Mouse (Mus musculus): ENCODE data around the gene Srsf9. TPM values are rescaled to one million over a fixed set of nuclear protein-coding genes. Genes with fewer than 3 reads are reported as not detected.

Srsf9 gene
- polyA plus RNA-seq, 1 experiment, result 39.2 TPM

- H3K27ac ChIP-seq (ENCODE audit: insufficient read depth, low read depth, low read length), result no peak overlapping the region
- 61% methylated on average over 10 of the region's 10 CpGs for WGBS
- no peaks in the 10 kb centered on the region for H3K36me3 ChIP-seq (ENCODE audit: control insufficient read depth, insufficient read depth, low read length)
- H3K27me3 ChIP-seq (replicated peaks; ENCODE audit: control insufficient read depth, insufficient read depth, low read length), result no peaks in the 10 kb centered on the region
- TF ChIP-seq CTCF (conservative IDR thresholded peaks at IDR 0.05; ENCODE audit: insufficient read depth, insufficient read length, low read depth, low read length), result no peak
- no peak for TF ChIP-seq POLR2A (IDR thresholded peaks at IDR 0.05; ENCODE audit: low read depth, low read length)
- no peaks in the 10 kb centered on the region for H3K4me1 ChIP-seq (ENCODE audit: control insufficient read depth, insufficient read depth, low read length)
- no peak for DNase-seq
- H3K4me3 ChIP-seq (ENCODE audit: insufficient read depth, low read depth, low read length), result no peak overlapping the region
These were observed 13.9 kb upstream of the Srsf9 start for GRCm38 (mm10) chr5:115312816-115313667.

GRCm38 (mm10) chr5:115313668-115313943, 13.4 kb upstream of the Srsf9 start:
- no peak for DNase-seq
- 75% methylated on average over 5 of the region's 5 CpGs for WGBS

GRCm38 (mm10) chr5:115316968-115317644, 9.9 kb upstream of the Srsf9 start:
- WGBS, result 42% methylated on average over 14 of the region's 14 CpGs

More at GRCm38 (mm10) chr5:115313668-115313943, 13.4 kb upstream of the Srsf9 start:
- Histone ChIP-seq H3K4me1 (ENCODE audit: control insufficient read depth, insufficient read depth, low read length) (no peaks in the 10 kb centered on the region), H3K4me3 (ENCODE audit: insufficient read depth, low read depth, low read length) (no peak overlapping the region), H3K27me3 (replicated peaks; ENCODE audit: control insufficient read depth, insufficient read depth, low read length) (no peaks in the 10 kb centered on the region), H3K27ac (ENCODE audit: insufficient read depth, low read depth, low read length) (no peak overlapping the region), H3K36me3 (ENCODE audit: control insufficient read depth, insufficient read depth, low read length) (no peaks in the 10 kb centered on the region)
- TF ChIP-seq POLR2A (IDR thresholded peaks at IDR 0.05; ENCODE audit: low read depth, low read length) (no peak), CTCF (conservative IDR thresholded peaks at IDR 0.05; ENCODE audit: insufficient read depth, insufficient read length, low read depth, low read length) (no peak)

GRCm38 (mm10) chr5:115317645-115318328, 9.2 kb upstream of the Srsf9 start:
- Histone ChIP-seq H3K4me3 (ENCODE audit: insufficient read depth, low read depth, low read length) (no peak overlapping the region), H3K27ac (ENCODE audit: insufficient read depth, low read depth, low read length) (no peak overlapping the region), H3K4me1 (ENCODE audit: control insufficient read depth, insufficient read depth, low read length) (0 out of 2 replicates have a peak, but pooled peaks cover 2% of the 10 kb centered on the region), H3K27me3 (replicated peaks; ENCODE audit: control insufficient read depth, insufficient read depth, low read length) (no peaks in the 10 kb centered on the region), H3K36me3 (ENCODE audit: control insufficient read depth, insufficient read depth, low read length) (no peaks in the 10 kb centered on the region)
- DNase-seq, result no peak
- WGBS, result 37% methylated on average over 10 of the region's 10 CpGs
- TF ChIP-seq POLR2A (IDR thresholded peaks at IDR 0.05; ENCODE audit: low read depth, low read length) (no peak), CTCF (conservative IDR thresholded peaks at IDR 0.05; ENCODE audit: insufficient read depth, insufficient read length, low read depth, low read length) (no peak)

More at GRCm38 (mm10) chr5:115316968-115317644, 9.9 kb upstream of the Srsf9 start:
- H3K27ac ChIP-seq (ENCODE audit: insufficient read depth, low read depth, low read length), result no peak overlapping the region
- 0 out of 2 replicates have a peak, but pooled peaks cover 2% of the 10 kb centered on the region for H3K4me1 ChIP-seq (ENCODE audit: control insufficient read depth, insufficient read depth, low read length)
- H3K4me3 ChIP-seq (ENCODE audit: insufficient read depth, low read depth, low read length), result no peak overlapping the region
- no peaks in the 10 kb centered on the region for H3K27me3 ChIP-seq (replicated peaks; ENCODE audit: control insufficient read depth, insufficient read depth, low read length)
- no peak for DNase-seq
- TF ChIP-seq CTCF (conservative IDR thresholded peaks at IDR 0.05; ENCODE audit: insufficient read depth, insufficient read length, low read depth, low read length) (no peak), POLR2A (IDR thresholded peaks at IDR 0.05; ENCODE audit: low read depth, low read length) (no peak)
- no peaks in the 10 kb centered on the region for H3K36me3 ChIP-seq (ENCODE audit: control insufficient read depth, insufficient read depth, low read length)

GRCm38 (mm10) chr5:115319004-115319940, 7.7 kb upstream of the Srsf9 start:
- Histone ChIP-seq H3K36me3 (ENCODE audit: control insufficient read depth, insufficient read depth, low read length) (no peaks in the 10 kb centered on the region), H3K27me3 (replicated peaks; ENCODE audit: control insufficient read depth, insufficient read depth, low read length) (no peaks in the 10 kb centered on the region), H3K4me3 (ENCODE audit: insufficient read depth, low read depth, low read length) (peak overlapping the region; percentile 40; the same call in 1 of the 2 replicates), H3K27ac (ENCODE audit: insufficient read depth, low read depth, low read length) (peak overlapping the region; percentile 36; the same call in 1 of the 2 replicates), H3K4me1 (ENCODE audit: control insufficient read depth, insufficient read depth, low read length) (0 out of 2 replicates have a peak, but pooled peaks cover 2% of the 10 kb centered on the region)
- 2% methylated on average over 22 of the region's 22 CpGs for WGBS
- peak; percentile 72 for DNase-seq
- peak; percentile 41; the same call in 1 of the 2 replicates for TF ChIP-seq CTCF (conservative IDR thresholded peaks at IDR 0.05; ENCODE audit: insufficient read depth, insufficient read length, low read depth, low read length)
- TF ChIP-seq POLR2A (IDR thresholded peaks at IDR 0.05; ENCODE audit: low read depth, low read length), result no peak

GRCm38 (mm10) chr5:115326256-115326831, 633 bp upstream of the Srsf9 start:
- H3K27me3 ChIP-seq (replicated peaks; ENCODE audit: control insufficient read depth, insufficient read depth, low read length), result no peaks in the 10 kb centered on the region
- peak; percentile 10 for DNase-seq
- H3K27ac ChIP-seq (ENCODE audit: insufficient read depth, low read depth, low read length), result peak overlapping the region; percentile 88
- H3K36me3 ChIP-seq (ENCODE audit: control insufficient read depth, insufficient read depth, low read length), result no peaks in the 10 kb centered on the region
- 22% methylated on average over 11 of the region's 11 CpGs for WGBS
- peaks cover 9% of the 10 kb centered on the region; the same call in 1 of the 2 replicates for H3K4me1 ChIP-seq (ENCODE audit: control insufficient read depth, insufficient read depth, low read length)
- TF ChIP-seq POLR2A (IDR thresholded peaks at IDR 0.05; ENCODE audit: low read depth, low read length), result no peak
- no peak for TF ChIP-seq CTCF (conservative IDR thresholded peaks at IDR 0.05; ENCODE audit: insufficient read depth, insufficient read length, low read depth, low read length)
- peak overlapping the region; percentile 96 for H3K4me3 ChIP-seq (ENCODE audit: insufficient read depth, low read depth, low read length)
